Mouse (Mus musculus) E14TG2a.4 (cell line): ENCODE results near the gene Gstz1.
"Not testable (repeated sequence)": the region's sequence is repeated elsewhere in the genome, so short reads cannot be mapped to it uniquely, and the experiment has no call there.

ENCODE experiments used
- H3K27me3 ChIP-seq: 2 replicates; pipeline ENCODE4 v1.6.1; 2014; ENCODE audit warnings: low read length, control low read depth; ENCODE audit not compliant: insufficient read depth
- H3K36me3 ChIP-seq: 2 replicates; pipeline ENCODE4 v1.6.1; 2014; ENCODE audit warnings: low read length, control low read depth; ENCODE audit not compliant: insufficient read depth
- H3K4me1 ChIP-seq: replicated peaks from 2 replicates; pipeline ENCODE4 v1.6.1; 2014; ENCODE audit warnings: low read depth, low read length, control low read depth
- H3K4me3 ChIP-seq: replicated peaks from 2 replicates; pipeline ENCODE4 v1.5.1; 2014; ENCODE audit warnings: mild to moderate bottlenecking, low read length
- H3K9me3 ChIP-seq: 2 replicates; pipeline ENCODE4 v1.6.1; 2014; ENCODE audit warnings: low read length, control low read depth
- CTCF ChIP-seq: conservative IDR thresholded peaks from 2 replicates; pipeline ENCODE4 v1.5.1; 2014; ENCODE audit warnings: low read length
- NANOG ChIP-seq: IDR thresholded peaks from 2 replicates; pipeline ENCODE4 v1.6.1; 2014; ENCODE audit warnings: borderline replicate concordance, low read length, mixed read lengths
- POU5F1 ChIP-seq: IDR thresholded peaks from 2 replicates; pipeline ENCODE4 v1.6.1; 2014; ENCODE audit warnings: low read length, borderline replicate concordance

Gene Gstz1

GRCm38 (mm10) chr12:87147395-87148089, 577 bp downstream of the Gstz1 start, which contains the start of gene Pomt2:
Gene Pomt2 (minus strand): TSS chr12:87147968.
- H3K36me3 ChIP-seq = peaks cover 8% of the 10 kb centered on the region
- H3K27me3 ChIP-seq = no peaks in the 10 kb centered on the region
- H3K4me3 ChIP-seq = peak within 1 kb of the TSS; percentile 100
- peaks cover 16% of the 10 kb centered on the region for H3K4me1 ChIP-seq
- H3K9me3 ChIP-seq = peaks cover 35% of the 10 kb centered on the region
- TF ChIP-seq CTCF (no peak), NANOG (no peak), POU5F1 (no peak)

GRCm38 (mm10) chr12:87148136-87148535, 1.2 kb downstream of the Gstz1 start:
- H3K9me3 ChIP-seq = peaks cover 41% of the 10 kb centered on the region
- H3K4me1 ChIP-seq = peaks cover 16% of the 10 kb centered on the region
- TF ChIP-seq NANOG (no peak), POU5F1 (no peak), CTCF (no peak)
- H3K27me3 ChIP-seq = no peaks in the 10 kb centered on the region
- H3K36me3 ChIP-seq = peaks cover 8% of the 10 kb centered on the region
- H3K4me3 ChIP-seq = peak overlapping the region; percentile 100

GRCm38 (mm10) chr12:87149471-87149870, 2.5 kb downstream of the Gstz1 start:
- Histone ChIP-seq H3K4me3 (no peak overlapping the region), H3K9me3 (peaks cover 54% of the 10 kb centered on the region), H3K4me1 (peaks cover 16% of the 10 kb centered on the region), H3K36me3 (peaks cover 8% of the 10 kb centered on the region), H3K27me3 (no peaks in the 10 kb centered on the region)
- TF ChIP-seq CTCF (no peak), POU5F1 (no peak), NANOG (no peak)

GRCm38 (mm10) chr12:87154448-87154847, 7.5 kb downstream of the Gstz1 start:
- not testable (repeated sequence) for H3K27me3 ChIP-seq, H3K4me3 ChIP-seq
- Histone ChIP-seq H3K36me3 (peaks cover 11% of the 10 kb centered on the region), H3K9me3 (peaks cover 65% of the 10 kb centered on the region), H3K4me1 (peaks cover 14% of the 10 kb centered on the region)

- TF ChIP-seq POU5F1 = no peak
- no peak for TF ChIP-seq CTCF
- TF ChIP-seq NANOG = no peak
- Histone ChIP-seq H3K36me3 (peaks cover 22% of the 10 kb centered on the region), H3K9me3 (peaks cover 36% of the 10 kb centered on the region), H3K4me3 (0 out of 2 replicates have a peak overlapping the region, but pooled peaks have one; percentile 17), H3K27me3 (no peaks in the 10 kb centered on the region), H3K4me1 (peaks cover 14% of the 10 kb centered on the region)
These were observed 10.4 kb downstream of the Gstz1 start for GRCm38 (mm10) chr12:87157361-87157760.

- no peaks in the 10 kb centered on the region for H3K27me3 ChIP-seq
- H3K4me3 ChIP-seq = no peak overlapping the region
- H3K9me3 ChIP-seq = peaks cover 28% of the 10 kb centered on the region
- H3K36me3 ChIP-seq = peaks cover 30% of the 10 kb centered on the region
- TF ChIP-seq NANOG (no peak), CTCF (no peak), POU5F1 (no peak)
- peaks cover 14% of the 10 kb centered on the region for H3K4me1 ChIP-seq
These were observed 11.1 kb downstream of the Gstz1 start for GRCm38 (mm10) chr12:87158099-87158498.

- H3K4me1 ChIP-seq = peaks cover 14% of the 10 kb centered on the region
- H3K36me3 ChIP-seq = peaks cover 44% of the 10 kb centered on the region
- no peaks in the 10 kb centered on the region for H3K27me3 ChIP-seq
- TF ChIP-seq POU5F1 (no peak), NANOG (no peak), CTCF (no peak)
- H3K4me3 ChIP-seq = no peak overlapping the region
- H3K9me3 ChIP-seq = peaks cover 6% of the 10 kb centered on the region
These were observed 13.3 kb downstream of the Gstz1 start for GRCm38 (mm10) chr12:87160310-87160709.

- H3K36me3 ChIP-seq = peaks cover 44% of the 10 kb centered on the region
- H3K4me1 ChIP-seq = peaks cover 14% of the 10 kb centered on the region
- no peaks in the 10 kb centered on the region for H3K27me3 ChIP-seq
- peaks cover 1% of the 10 kb centered on the region for H3K9me3 ChIP-seq
- TF ChIP-seq NANOG = no peak
- no peak overlapping the region for H3K4me3 ChIP-seq
These were observed 13.8 kb downstream of the Gstz1 start for GRCm38 (mm10) chr12:87160815-87161214.

- Histone ChIP-seq H3K36me3 (peaks cover 82% of the 10 kb centered on the region), H3K4me3 (no peak overlapping the region), H3K9me3 (no peaks in the 10 kb centered on the region), H3K4me1 (peaks cover 3% of the 10 kb centered on the region; the same call in 1 of the 2 replicates), H3K27me3 (no peaks in the 10 kb centered on the region)
- no peak for TF ChIP-seq CTCF
- TF ChIP-seq NANOG = no peak
- TF ChIP-seq POU5F1 = no peak
These were observed 28.4 kb downstream of the Gstz1 start for GRCm38 (mm10) chr12:87175194-87175946.
